Mouse (Mus musculus) E14TG2a.4 (cell line): ENCODE results near the gene Cdh13.

Experiments used
- H3K27me3 ChIP-seq: 2 replicates; pipeline ENCODE4 v1.6.1; 2014; ENCODE audit warnings: low read length, control low read depth; ENCODE audit not compliant: insufficient read depth
- H3K36me3 ChIP-seq: 2 replicates; pipeline ENCODE4 v1.6.1; 2014; ENCODE audit warnings: low read length, control low read depth; ENCODE audit not compliant: insufficient read depth
- H3K4me1 ChIP-seq: replicated peaks from 2 replicates; pipeline ENCODE4 v1.6.1; 2014; ENCODE audit warnings: low read depth, low read length, control low read depth
- H3K4me3 ChIP-seq: replicated peaks from 2 replicates; pipeline ENCODE4 v1.5.1; 2014; ENCODE audit warnings: mild to moderate bottlenecking, low read length
- H3K9me3 ChIP-seq: 2 replicates; pipeline ENCODE4 v1.6.1; 2014; ENCODE audit warnings: low read length, control low read depth
- CTCF ChIP-seq: conservative IDR thresholded peaks from 2 replicates; pipeline ENCODE4 v1.5.1; 2014; ENCODE audit warnings: low read length
- NANOG ChIP-seq: IDR thresholded peaks from 2 replicates; pipeline ENCODE4 v1.6.1; 2014; ENCODE audit warnings: borderline replicate concordance, low read length, mixed read lengths
- POU5F1 ChIP-seq: IDR thresholded peaks from 2 replicates; pipeline ENCODE4 v1.6.1; 2014; ENCODE audit warnings: low read length, borderline replicate concordance

The Cdh13 gene

DNA sequence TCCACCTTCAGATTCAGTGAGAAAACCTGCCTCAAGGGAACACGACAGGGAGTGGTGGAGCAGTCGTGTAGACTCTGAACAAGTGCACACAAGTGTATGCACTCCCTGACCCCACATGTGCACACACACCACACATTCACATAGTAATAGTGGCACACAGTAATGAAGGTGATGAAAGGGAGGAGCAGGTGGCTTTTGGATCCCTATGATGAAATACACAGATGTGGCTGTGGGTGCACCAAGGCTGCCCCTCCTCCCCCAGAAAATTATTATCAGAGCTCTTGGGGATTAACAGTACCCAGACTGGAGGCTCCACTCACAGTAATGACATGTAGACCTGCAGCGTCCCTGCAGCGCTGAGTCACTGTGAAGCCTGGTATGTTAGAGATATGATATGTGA, 5.6 kb downstream of the Cdh13 start:
- TF ChIP-seq POU5F1: no peak
- no peak for TF ChIP-seq NANOG
- no peak overlapping the region for H3K4me3 ChIP-seq
- peaks cover 41% of the 10 kb centered on the region for H3K4me1 ChIP-seq
- H3K9me3 ChIP-seq: peaks cover 34% of the 10 kb centered on the region
- no peaks in the 10 kb centered on the region for H3K36me3 ChIP-seq
- peaks cover 25% of the 10 kb centered on the region for H3K27me3 ChIP-seq

GRCm38 (mm10) chr8:118289525-118289924, 6.0 kb downstream of the Cdh13 start:
- H3K4me1 ChIP-seq: peaks cover 38% of the 10 kb centered on the region
- H3K9me3 ChIP-seq: peaks cover 35% of the 10 kb centered on the region
- H3K36me3 ChIP-seq: no peaks in the 10 kb centered on the region
- H3K4me3 ChIP-seq: no peak overlapping the region
- peaks cover 21% of the 10 kb centered on the region for H3K27me3 ChIP-seq
- TF ChIP-seq CTCF: no peak
- TF ChIP-seq POU5F1: no peak
- TF ChIP-seq NANOG: no peak

DNA sequence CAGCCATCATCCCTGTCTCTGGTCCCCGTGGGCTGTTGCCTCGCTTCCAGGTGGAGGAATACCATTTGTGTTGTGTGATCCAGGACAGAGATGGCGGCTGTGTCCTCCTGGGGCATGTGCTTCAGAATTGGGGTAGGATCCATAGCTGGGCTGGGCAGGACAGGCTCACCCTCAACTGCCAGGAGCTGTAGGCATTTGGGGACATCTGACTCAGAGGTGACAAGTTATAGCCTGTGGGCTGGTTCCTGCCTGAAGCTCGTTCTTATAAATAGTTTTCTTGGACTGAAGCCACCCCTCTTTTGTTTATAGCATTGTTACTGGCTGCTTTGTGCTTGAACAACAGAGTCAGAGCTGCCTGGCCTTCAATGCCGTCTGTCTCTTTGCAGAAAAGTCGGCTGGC, 6.7 kb downstream of the Cdh13 start:
- H3K36me3 ChIP-seq: no peaks in the 10 kb centered on the region
- H3K4me3 ChIP-seq: no peak overlapping the region
- H3K4me1 ChIP-seq: peaks cover 30% of the 10 kb centered on the region
- H3K27me3 ChIP-seq: peaks cover 14% of the 10 kb centered on the region
- H3K9me3 ChIP-seq: peaks cover 35% of the 10 kb centered on the region
- no peak for TF ChIP-seq POU5F1
- no peak for TF ChIP-seq CTCF
- no peak for TF ChIP-seq NANOG

- no peak overlapping the region for H3K4me3 ChIP-seq
- no peaks in the 10 kb centered on the region for H3K27me3 ChIP-seq
- TF ChIP-seq POU5F1 (no peak), CTCF (no peak), NANOG (no peak)
- H3K4me1 ChIP-seq: no peaks in the 10 kb centered on the region
- peaks cover 24% of the 10 kb centered on the region for H3K9me3 ChIP-seq
- no peaks in the 10 kb centered on the region for H3K36me3 ChIP-seq
These were observed 12.9 kb downstream of the Cdh13 start for GRCm38 (mm10) chr8:118296477-118296876.

DNA sequence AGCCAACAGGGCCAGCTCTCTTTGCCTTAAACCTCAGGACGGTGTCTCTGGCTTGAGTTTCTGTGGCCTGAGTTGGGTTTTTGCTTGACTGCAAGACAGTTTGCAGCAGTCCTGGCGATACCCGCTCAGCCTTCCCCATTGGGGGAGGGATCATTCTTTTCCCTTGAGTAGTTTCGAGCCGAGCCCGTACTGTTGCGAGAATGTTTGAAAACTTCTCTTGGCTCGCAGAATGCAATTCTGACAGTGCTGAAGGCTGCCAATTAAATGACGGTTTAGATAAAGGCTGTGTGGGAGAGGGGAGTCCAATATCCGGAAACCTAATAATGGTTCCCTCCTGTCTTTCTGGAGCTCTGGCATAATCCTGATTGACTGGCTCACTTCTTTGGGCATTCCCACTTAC, 23.4 kb downstream of the Cdh13 start:
- H3K4me3 ChIP-seq: no peak overlapping the region
- TF ChIP-seq POU5F1 (no peak), NANOG (no peak), CTCF (no peak)
- H3K9me3 ChIP-seq: peaks cover 4% of the 10 kb centered on the region; the same call in 1 of the 2 replicates
- no peaks in the 10 kb centered on the region for H3K36me3 ChIP-seq
- H3K27me3 ChIP-seq: no peaks in the 10 kb centered on the region
- no peaks in the 10 kb centered on the region for H3K4me1 ChIP-seq

DNA sequence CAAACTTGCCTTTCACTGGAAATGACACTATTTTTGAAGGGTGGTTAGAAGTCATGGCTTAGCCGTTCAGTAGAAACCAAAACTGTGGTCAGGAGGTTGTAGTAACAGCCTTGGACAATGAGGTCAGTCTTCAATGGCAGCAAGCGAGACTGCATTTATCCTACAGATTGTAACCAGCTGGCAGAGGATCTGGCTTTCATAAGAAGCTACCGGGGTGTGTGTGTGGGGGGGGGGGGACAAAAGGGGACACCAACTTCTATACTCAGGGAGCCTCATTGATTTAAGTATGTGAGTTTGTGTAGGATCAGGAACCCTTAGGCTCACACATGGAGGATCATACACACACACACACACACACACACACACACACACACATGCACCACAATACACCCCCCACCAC, 25.6 kb downstream of the Cdh13 start:
- no peak overlapping the region for H3K4me3 ChIP-seq
- H3K9me3 ChIP-seq: no peaks in the 10 kb centered on the region
- no peaks in the 10 kb centered on the region for H3K36me3 ChIP-seq
- H3K4me1 ChIP-seq: no peaks in the 10 kb centered on the region
- TF ChIP-seq NANOG: no peak
- TF ChIP-seq POU5F1: no peak
- no peak for TF ChIP-seq CTCF
- no peaks in the 10 kb centered on the region for H3K27me3 ChIP-seq

GRCm38 (mm10) chr8:118313426-118314187, 30.1 kb downstream of the Cdh13 start:
- H3K4me1 ChIP-seq: no peaks in the 10 kb centered on the region
- H3K27me3 ChIP-seq: no peaks in the 10 kb centered on the region
- H3K9me3 ChIP-seq: peaks cover 8% of the 10 kb centered on the region
- no peak for TF ChIP-seq POU5F1
- no peak for TF ChIP-seq NANOG
- no peak for TF ChIP-seq CTCF
- H3K4me3 ChIP-seq: no peak overlapping the region
- no peaks in the 10 kb centered on the region for H3K36me3 ChIP-seq

DNA sequence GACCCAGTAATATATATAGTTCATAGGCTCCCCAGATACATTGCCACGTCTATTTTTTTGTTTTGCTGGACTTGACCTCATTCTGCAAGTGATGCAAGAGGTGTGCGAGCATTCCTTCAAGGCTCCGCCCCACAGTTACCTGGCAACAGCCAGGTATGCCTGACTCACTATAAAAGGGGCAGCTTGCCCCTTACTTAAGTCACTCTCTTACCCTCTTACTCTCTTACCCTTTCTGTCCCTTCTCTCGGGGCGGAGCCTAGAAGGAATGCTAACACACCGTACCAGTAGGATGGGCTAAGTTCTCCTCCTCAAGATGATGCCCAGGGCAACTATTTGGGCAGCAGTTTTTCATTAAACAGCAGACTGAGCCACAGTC, 30.6 kb downstream of the Cdh13 start:
- H3K27me3 ChIP-seq: no peaks in the 10 kb centered on the region

DNA sequence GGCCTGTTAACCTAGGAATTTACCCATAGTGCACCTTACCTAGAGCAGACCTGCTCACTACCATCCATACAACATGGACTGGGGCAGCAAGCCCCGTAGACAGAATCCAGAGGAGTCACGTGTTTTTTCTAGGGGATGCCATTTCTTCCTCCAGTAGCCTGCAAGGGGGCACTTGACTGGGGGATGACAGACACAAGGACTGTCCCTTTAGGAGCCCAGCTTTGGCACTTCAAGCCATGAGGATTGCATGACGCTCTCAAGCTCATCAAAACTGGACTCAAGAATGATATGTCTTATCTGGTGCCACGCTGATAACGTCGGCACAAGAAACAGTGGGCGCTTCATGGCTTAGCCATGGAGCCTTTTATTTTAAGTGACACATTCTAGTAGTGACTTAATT, 31.4 kb downstream of the Cdh13 start:
- Histone ChIP-seq H3K36me3 (no peaks in the 10 kb centered on the region), H3K4me3 (no peak overlapping the region), H3K27me3 (no peaks in the 10 kb centered on the region), H3K9me3 (peaks cover 8% of the 10 kb centered on the region), H3K4me1 (no peaks in the 10 kb centered on the region)
- TF ChIP-seq NANOG: no peak
- no peak for TF ChIP-seq CTCF
- no peak for TF ChIP-seq POU5F1

More for the DNA sequence above, 30.6 kb downstream of the Cdh13 start:
- H3K4me3 ChIP-seq: no peak overlapping the region
- no peaks in the 10 kb centered on the region for H3K4me1 ChIP-seq
- H3K9me3 ChIP-seq: peaks cover 8% of the 10 kb centered on the region
- no peaks in the 10 kb centered on the region for H3K36me3 ChIP-seq
- TF ChIP-seq CTCF: no peak
- TF ChIP-seq NANOG: no peak
- TF ChIP-seq POU5F1: no peak
